Mouse (Mus musculus): Measurements from ENCODE around the gene Gemin7. TPM values are rescaled to one million over a fixed set of nuclear protein-coding genes. Genes with fewer than 3 reads are reported as not detected.
A peak's percentile ranks its signal among the peaks of the same experiment; 100 is the strongest.

Gemin7 gene
- polyA plus RNA-seq, 1 experiment from 2014 or later = 114 TPM

- DNase-seq (ENCODE audit: low spot score) = no peak
- Histone ChIP-seq H3K27me3 (ENCODE audit: control insufficient read depth, insufficient read depth, low read length) (no peaks in the 10 kb centered on the region), H3K9ac (ENCODE audit: low read length) (no peak overlapping the region), H3K4me1 (replicated peaks; ENCODE audit: control insufficient read depth, insufficient read depth) (peaks cover 3% of the 10 kb centered on the region; the same call in 1 of the 2 replicates), H3K4me2 (replicated peaks; ENCODE audit: low read depth) (no peak overlapping the region), H3K4me3 (ENCODE audit: low read depth, low read length) (no peak overlapping the region), H3K27ac (replicated peaks) (no peak overlapping the region), H3K9me3 (ENCODE audit: control insufficient read depth, low read length) (no peaks in the 10 kb centered on the region), H3K36me3 (ENCODE audit: control insufficient read depth, insufficient read depth, low read length) (peaks cover 6% of the 10 kb centered on the region; the same call in 1 of the 2 replicates)
- TF ChIP-seq CTCF (IDR thresholded peaks at IDR 0.05; ENCODE audit: low read depth) (no peak), EP300 (optimal IDR thresholded peaks at IDR 0.05) (no peak)
- ATAC-seq (ENCODE audit: low FRiP score, low TSS enrichment) = no peak
- WGBS = 58% methylated on average over 10 of the region's 10 CpGs
Observed at GRCm38 (mm10) chr7:19549394-19549793, 28.0 kb downstream of the Gemin7 start.

- H3K4me3 ChIP-seq (ENCODE audit: low read depth, low read length) = no peak overlapping the region
- H3K9me3 ChIP-seq (ENCODE audit: control insufficient read depth, low read length) = no peaks in the 10 kb centered on the region
- no peak overlapping the region for H3K9ac ChIP-seq (ENCODE audit: low read length)
- WGBS = 53% methylated on average over 2 of the region's 2 CpGs
- H3K27ac ChIP-seq (replicated peaks) = 0 out of 2 replicates have a peak overlapping the region, but pooled peaks have one; percentile 18
- H3K27me3 ChIP-seq (ENCODE audit: control insufficient read depth, insufficient read depth, low read length) = no peaks in the 10 kb centered on the region
- no peak for TF ChIP-seq CTCF (IDR thresholded peaks at IDR 0.05; ENCODE audit: low read depth)
- TF ChIP-seq EP300 (optimal IDR thresholded peaks at IDR 0.05) = no peak
- peaks cover 3% of the 10 kb centered on the region; the same call in 1 of the 2 replicates for H3K4me1 ChIP-seq (replicated peaks; ENCODE audit: control insufficient read depth, insufficient read depth)
- ATAC-seq (ENCODE audit: low FRiP score, low TSS enrichment) = peak; percentile 71
- no peaks in the 10 kb centered on the region for H3K36me3 ChIP-seq (ENCODE audit: control insufficient read depth, insufficient read depth, low read length)
- DNase-seq (ENCODE audit: low spot score) = peak; percentile 54
- no peak overlapping the region for H3K4me2 ChIP-seq (replicated peaks; ENCODE audit: low read depth)
Observed at GRCm38 (mm10) chr7:19547344-19547969, 29.9 kb downstream of the Gemin7 start.

DNA sequence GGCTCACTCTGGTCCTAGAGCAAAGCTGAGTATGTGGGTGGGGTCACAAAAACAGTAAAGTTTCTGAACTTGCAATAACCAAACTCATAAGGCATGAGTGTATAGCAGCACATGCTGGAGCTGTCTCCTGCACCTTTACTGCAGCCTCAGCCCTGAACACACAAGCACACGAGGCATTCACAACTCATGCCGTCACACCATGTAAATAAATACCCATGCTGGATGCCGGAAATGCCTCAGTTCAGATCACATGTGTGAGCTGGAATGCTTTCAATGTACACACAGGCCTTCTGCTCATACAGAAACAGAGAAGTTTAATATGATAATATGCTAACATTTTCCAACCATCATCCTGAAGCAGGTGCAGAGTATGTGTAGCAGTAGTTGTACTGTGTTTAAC is 31.4 kb downstream of the Gemin7 start:
- ATAC-seq (ENCODE audit: low FRiP score, low TSS enrichment) (peak; percentile 67), DNase-seq (ENCODE audit: low spot score) (peak; percentile 54)
- Histone ChIP-seq H3K4me2 (replicated peaks; ENCODE audit: low read depth) (no peak overlapping the region), H3K4me3 (ENCODE audit: low read depth, low read length) (no peak overlapping the region), H3K9ac (ENCODE audit: low read length) (no peak overlapping the region), H3K4me1 (replicated peaks; ENCODE audit: control insufficient read depth, insufficient read depth) (peaks cover 6% of the 10 kb centered on the region; the same call in 1 of the 2 replicates), H3K36me3 (ENCODE audit: control insufficient read depth, insufficient read depth, low read length) (no peaks in the 10 kb centered on the region), H3K27ac (replicated peaks) (peak overlapping the region; percentile 61; the same call in 1 of the 2 replicates), H3K27me3 (ENCODE audit: control insufficient read depth, insufficient read depth, low read length) (no peaks in the 10 kb centered on the region), H3K9me3 (ENCODE audit: control insufficient read depth, low read length) (no peaks in the 10 kb centered on the region)
- 17% methylated on average over 3 of the region's 3 CpGs for WGBS
- TF ChIP-seq CTCF (IDR thresholded peaks at IDR 0.05; ENCODE audit: low read depth) = no peak
- no peak for TF ChIP-seq EP300 (optimal IDR thresholded peaks at IDR 0.05)

DNA sequence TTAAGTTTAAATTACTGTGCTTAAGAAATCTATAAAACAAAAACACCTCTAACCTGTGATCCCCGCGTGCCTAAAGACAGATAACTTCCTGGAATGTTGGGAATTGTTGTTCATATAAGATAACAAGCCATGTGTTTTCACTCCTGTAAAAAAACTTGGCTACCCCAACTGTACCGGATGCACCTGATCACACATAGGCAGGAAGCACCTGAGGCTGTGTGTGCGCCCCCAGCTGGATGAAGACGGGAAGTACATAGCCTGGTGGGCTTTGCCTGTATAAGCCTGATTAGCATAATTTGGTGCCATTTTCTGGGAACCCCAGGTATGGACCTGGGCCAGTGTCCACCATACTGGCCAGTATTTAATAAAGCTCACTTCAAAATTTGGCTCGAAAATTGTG is 33.8 kb downstream of the Gemin7 start:
- Histone ChIP-seq H3K9ac (ENCODE audit: low read length) (no peak overlapping the region), H3K36me3 (ENCODE audit: control insufficient read depth, insufficient read depth, low read length) (no peaks in the 10 kb centered on the region), H3K4me2 (replicated peaks; ENCODE audit: low read depth) (no peak overlapping the region), H3K27ac (replicated peaks) (no peak overlapping the region), H3K9me3 (ENCODE audit: control insufficient read depth, low read length) (no peaks in the 10 kb centered on the region), H3K4me3 (ENCODE audit: low read depth, low read length) (no peak overlapping the region), H3K27me3 (ENCODE audit: control insufficient read depth, insufficient read depth, low read length) (no peaks in the 10 kb centered on the region), H3K4me1 (replicated peaks; ENCODE audit: control insufficient read depth, insufficient read depth) (peaks cover 6% of the 10 kb centered on the region; the same call in 1 of the 2 replicates)
- DNase-seq (ENCODE audit: low spot score) (no peak), ATAC-seq (ENCODE audit: low FRiP score, low TSS enrichment) (no peak)
- WGBS = 39% methylated on average over 6 of the region's 6 CpGs
- TF ChIP-seq CTCF (IDR thresholded peaks at IDR 0.05; ENCODE audit: low read depth) (peak; percentile 68), EP300 (optimal IDR thresholded peaks at IDR 0.05) (no peak)

DNA sequence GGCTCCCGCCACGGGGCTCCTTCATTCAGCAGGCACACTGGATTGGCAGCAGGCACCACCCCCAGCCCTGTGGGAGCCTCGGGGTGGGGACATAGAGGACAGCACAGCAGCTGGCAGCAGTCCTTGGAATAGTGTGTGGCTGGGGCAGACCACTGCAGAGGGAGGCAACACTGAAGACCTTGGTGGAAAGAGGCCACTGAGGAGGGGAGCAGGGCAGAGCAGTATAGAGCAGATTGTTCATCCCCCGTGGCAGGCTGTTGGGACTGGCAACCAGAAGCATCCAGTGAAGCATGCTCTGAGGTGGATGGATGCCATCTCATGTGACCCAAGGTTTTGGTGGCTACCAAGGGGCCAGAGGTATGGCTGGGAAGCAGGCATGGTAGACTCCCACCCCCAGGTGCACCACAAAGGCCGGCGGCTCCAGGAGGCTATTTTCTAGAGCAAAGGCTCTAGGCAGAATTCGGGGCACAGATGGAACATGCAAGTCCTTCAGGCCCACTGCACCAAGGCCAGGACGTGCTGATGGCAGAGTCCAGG is 35.2 kb downstream of the Gemin7 start:
- H3K4me2 ChIP-seq (replicated peaks; ENCODE audit: low read depth) = no peak overlapping the region
- no peaks in the 10 kb centered on the region for H3K9me3 ChIP-seq (ENCODE audit: control insufficient read depth, low read length)
- peak; percentile 60 for DNase-seq (ENCODE audit: low spot score)
- H3K9ac ChIP-seq (ENCODE audit: low read length) = no peak overlapping the region
- no peaks in the 10 kb centered on the region for H3K27me3 ChIP-seq (ENCODE audit: control insufficient read depth, insufficient read depth, low read length)
- no peak; the same call in 1 of the 2 replicates for ATAC-seq (ENCODE audit: low FRiP score, low TSS enrichment)
- 62% methylated on average over 8 of the region's 8 CpGs for WGBS
- no peak for TF ChIP-seq EP300 (optimal IDR thresholded peaks at IDR 0.05)
- no peak for TF ChIP-seq CTCF (IDR thresholded peaks at IDR 0.05; ENCODE audit: low read depth)
- H3K36me3 ChIP-seq (ENCODE audit: control insufficient read depth, insufficient read depth, low read length) = no peaks in the 10 kb centered on the region
- H3K27ac ChIP-seq (replicated peaks) = 0 out of 2 replicates have a peak overlapping the region, but pooled peaks have one; percentile 8
- H3K4me1 ChIP-seq (replicated peaks; ENCODE audit: control insufficient read depth, insufficient read depth) = peaks cover 6% of the 10 kb centered on the region; the same call in 1 of the 2 replicates
- H3K4me3 ChIP-seq (ENCODE audit: low read depth, low read length) = no peak overlapping the region

DNA sequence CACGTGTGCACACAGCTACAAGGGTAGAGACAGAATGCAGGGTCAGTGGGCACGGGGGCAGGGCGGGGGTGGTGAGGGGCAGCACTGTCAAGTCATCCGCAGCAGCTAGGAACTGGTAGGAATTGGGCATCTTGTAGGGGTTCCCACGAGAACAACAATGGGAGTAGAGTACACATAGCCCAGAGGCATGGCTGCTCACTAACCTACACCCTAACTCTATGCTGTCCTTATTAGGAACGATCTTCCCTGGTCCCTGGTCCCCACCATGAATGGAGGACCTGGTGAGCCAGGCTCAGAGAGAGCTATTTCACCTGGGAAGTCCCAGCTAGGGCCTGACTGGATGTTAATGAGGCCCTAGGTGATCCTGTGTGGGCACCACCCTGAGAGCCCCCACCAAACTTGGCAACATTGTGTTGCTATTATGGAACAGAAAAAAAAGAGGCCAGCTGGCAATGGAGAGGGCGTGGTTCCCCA is 35.7 kb downstream of the Gemin7 start:
- H3K27me3 ChIP-seq (ENCODE audit: control insufficient read depth, insufficient read depth, low read length) = no peaks in the 10 kb centered on the region
- no peaks in the 10 kb centered on the region for H3K36me3 ChIP-seq (ENCODE audit: control insufficient read depth, insufficient read depth, low read length)
- no peak overlapping the region for H3K9ac ChIP-seq (ENCODE audit: low read length)
- TF ChIP-seq EP300 (optimal IDR thresholded peaks at IDR 0.05) (no peak), CTCF (IDR thresholded peaks at IDR 0.05; ENCODE audit: low read depth) (no peak)
- no peak overlapping the region for H3K4me3 ChIP-seq (ENCODE audit: low read depth, low read length)
- H3K4me1 ChIP-seq (replicated peaks; ENCODE audit: control insufficient read depth, insufficient read depth) = peaks cover 6% of the 10 kb centered on the region; the same call in 1 of the 2 replicates
- no peak overlapping the region for H3K4me2 ChIP-seq (replicated peaks; ENCODE audit: low read depth)
- no peak for ATAC-seq (ENCODE audit: low FRiP score, low TSS enrichment)
- H3K9me3 ChIP-seq (ENCODE audit: control insufficient read depth, low read length) = no peaks in the 10 kb centered on the region
- 62% methylated on average over 7 of the region's 7 CpGs for WGBS
- no peak for DNase-seq (ENCODE audit: low spot score)
- 0 out of 2 replicates have a peak overlapping the region, but pooled peaks have one; percentile 8 for H3K27ac ChIP-seq (replicated peaks)
